ENCODE assay signal across 24 mouse cellular contexts in genomic region chr14:31399271-31399670, GRCm38 (mm10). TPM values are rescaled to one million over a fixed set of nuclear protein-coding genes. Genes with fewer than 3 reads are reported as not detected.
DNase-seq lines count a peak whose midpoint lies in the region; ATAC-seq and TF ChIP-seq lines count a peak whose summit lies in the region.
"Had no signal": no experiment of that assay in that cellular context is flagged by ENCODE, and none has a peak within 500 bp of the region (broad histone marks: within the 10 kb centered on the region; RNA-seq: fewer than 3 reads in every experiment).

No protein-coding gene starts in this region.

- H3K4me3 ChIP-seq in left cerebral cortex, adult 2 months, result no peak overlapping the region
- no peak overlapping the region for H3K4me3 ChIP-seq in heart, adult 2 months
- no peak overlapping the region for H3K4me3 ChIP-seq in embryonic facial prominence, embryonic 10.5 days
- H3K4me3 ChIP-seq: forebrain, embryonic 10.5 days; heart, embryonic 15.5 days; hindbrain, embryonic 10.5 days; lung, embryonic 15.5 days; midbrain, embryonic 13.5 days; myocyte had no signal

- no peak for DNase-seq in left cerebral cortex, adult 2 months (ENCODE audit: extremely low spot score in 1 of 2, low spot score in 2 of 2)
- DNase-seq in left cerebral cortex, adult 9 months (ENCODE audit: low spot score in 2 of 2), result no peak
- peak; percentile 77 to 87 for DNase-seq in CD8-positive naive resting alpha-beta T cell, adult 2 months (ENCODE audit: low read depth in 2 of 2, low spot score in 2 of 2)
- DNase-seq in thymus, postnatal 14 days, result peak; percentile 36
- DNase-seq in heart, adult 2 months, result no peak
- no peak for DNase-seq in embryonic facial prominence, embryonic 10.5 days (ENCODE audit: low spot score)
- DNase-seq in ovary, postnatal 36 days (ENCODE audit: low spot score), result no peak
- DNase-seq: adrenal gland, postnatal 25 days; cerebellum, adult 11-12 months; cerebellum, postnatal 25 days; gastrocnemius, postnatal 10 days; heart, adult 11 months; kidney, adult 8-10 months; kidney, postnatal 14 days; right cerebral cortex, adult 18-20 months had no signal

- no peak overlapping the region for H3K9ac ChIP-seq in heart, adult 2 months (ENCODE audit: low read depth, low read length)
- H3K9ac ChIP-seq: heart, embryonic 15.5 days; liver, embryonic 14.5 days; lung, embryonic 15.5 days; midbrain, embryonic 13.5 days had no signal

- peak; percentile 84 for ATAC-seq in inflammation-experienced regulatory T-cells, adult 6 months
- ATAC-seq: midbrain, embryonic 13.5 days had no signal

- no peaks in the 10 kb centered on the region for H3K27me3 ChIP-seq in heart, adult 2 months (ENCODE audit: control insufficient read depth, insufficient read depth, low read length)
- no peaks in the 10 kb centered on the region for H3K27me3 ChIP-seq in embryonic facial prominence, embryonic 10.5 days (replicated peaks; ENCODE audit: low read depth, poor library complexity, severe bottlenecking)
- H3K27me3 ChIP-seq: heart, embryonic 15.5 days; lung, embryonic 15.5 days; midbrain, embryonic 13.5 days had no signal

- H3K79me2 ChIP-seq in heart, adult 2 months (replicated peaks; ENCODE audit: control insufficient read depth, insufficient read depth, low read length), result no peaks in the 10 kb centered on the region

- TF ChIP-seq EP300 in heart, adult 2 months (IDR thresholded peaks at IDR 0.05; ENCODE audit: insufficient read depth, low read depth, low read length), result no peak

- peaks cover 29% of the 10 kb centered on the region for H3K4me1 ChIP-seq in heart, adult 2 months (ENCODE audit: control insufficient read depth, insufficient read depth, low read length)
- H3K4me1 ChIP-seq in embryonic facial prominence, embryonic 10.5 days, result peaks cover 41% of the 10 kb centered on the region

- no peak for TF ChIP-seq POLR2A in heart, adult 2 months (IDR thresholded peaks at IDR 0.05; ENCODE audit: insufficient read depth, low read depth, low read length)

- intact Hi-C loops in left cerebral cortex, adult 2 months (cut with DNase I), result no loop called here
- intact Hi-C loops in heart, adult 2 months (cut with DNase I), result no loop called here

- WGBS in heart, adult 2 months, result 82% methylated on average over 3 of the region's 3 CpGs
- 76% methylated on average over 3 of the region's 3 CpGs for WGBS in embryonic facial prominence, embryonic 10.5 days

- peaks cover under 1% of the 10 kb centered on the region; the same call in 1 of the 2 replicates for H3K36me3 ChIP-seq in heart, adult 2 months (ENCODE audit: control insufficient read depth, insufficient read depth, low read length)
- H3K36me3 ChIP-seq in embryonic facial prominence, embryonic 10.5 days (replicated peaks), result peaks cover 33% of the 10 kb centered on the region
- H3K36me3 ChIP-seq: G1E; heart, embryonic 15.5 days; lung, embryonic 15.5 days had no signal

- H3K27ac ChIP-seq in left cerebral cortex, adult 2 months, result peak overlapping the region; percentile 21; the same call in 1 of the 2 replicates
- H3K27ac ChIP-seq in heart, adult 2 months, result no peak overlapping the region; the same call in 1 of the 2 replicates
- H3K27ac ChIP-seq in embryonic facial prominence, embryonic 10.5 days (replicated peaks), result no peak overlapping the region
- H3K27ac ChIP-seq: forebrain, embryonic 10.5 days; heart, embryonic 15.5 days; hindbrain, embryonic 10.5 days; liver, embryonic 14.5 days; lung, embryonic 15.5 days; midbrain, embryonic 13.5 days had no signal

- peaks cover 5% of the 10 kb centered on the region; the same call in 1 of the 2 replicates for H3K9me3 ChIP-seq in embryonic facial prominence, embryonic 10.5 days
- H3K9me3 ChIP-seq: heart, embryonic 15.5 days; lung, embryonic 15.5 days; midbrain, embryonic 13.5 days had no signal

- no peak for TF ChIP-seq CTCF in left cerebral cortex, adult 2 months (IDR thresholded peaks at IDR 0.05)
- no peak for TF ChIP-seq CTCF in heart, adult 2 months (IDR thresholded peaks at IDR 0.05)

RNA-seq across cellular contexts. Expression of gene Sh3bp5, which starts 36.6 kb away (rescaled TPM):
- total RNA-seq in left cerebral cortex, adult 2 months (2021), result 10 to 100 TPM; 63.5 to 65.4 TPM
- polyA plus RNA-seq in inflammation-experienced regulatory T-cells, adult 6 months (2017; shearing (Covaris generic)), result 10 to 100 TPM in 1 of 3 experiments, 1 to 10 TPM in 2; 5.4 to 11.5 (median 7.1) TPM
- 10 to 100 TPM; 51.0 to 58.3 TPM for total RNA-seq in heart, adult 2 months (2021)
- polyA plus RNA-seq in heart, adult 2 months (2012; rRNA removed), result 27.0 and 37.1 TPM in 2 replicates
- 26.3 and 30.2 TPM in 2 replicates for polyA plus RNA-seq in embryonic facial prominence, embryonic 10.5 days (2016; fragmentation: Nextera tagmentation; extraction: Ambion mirVana)

Comparison
In these comparisons a context has a peak if more than half of its experiments do, and no peak if none do; other contexts are left out.
1. DNase-seq: peak in CD8-positive naive resting alpha-beta T cell, adult 2 months (2 of 2) and thymus, postnatal 14 days (single experiment); none in left cerebral cortex, adult 2 months (0 of 2), left cerebral cortex, adult 9 months (0 of 2), heart, adult 2 months (0 of 2), embryonic facial prominence, embryonic 10.5 days (single experiment) and ovary, postnatal 36 days (single experiment).